Mouse (Mus musculus) lung, embryonic 14.5 days (tissue): ENCODE measurements around the gene Fbxl16. TPM values are rescaled to one million over a fixed set of nuclear protein-coding genes. Genes with fewer than 3 reads are reported as not detected.

Experiments used
- ATAC-seq: fragments of 200-750 bp; cut with Nextera tagmentation; 2 replicates; pipeline ENCODE4 v1.8.0; 2017; ENCODE audit warnings: mild to moderate bottlenecking, moderate TSS enrichment, moderate library complexity; ENCODE audit not compliant: insufficient read depth
- DNase-seq: peaks from one replicate; pipeline ENCODE4 v3.0.0-alpha.2; 2015
- H3K27ac ChIP-seq: fragments of 300-500 bp; sonication (generic); 2 replicates; pipeline ENCODE4 v1.5.1; 2014; ENCODE audit warnings: low read depth, mild to moderate bottlenecking, moderate library complexity
- H3K27me3 ChIP-seq: fragments of 300-500 bp; sonication (generic); 2 replicates; pipeline ENCODE4 v1.6.1; 2014; ENCODE audit warnings: low read length, control low read depth; ENCODE audit not compliant: insufficient read depth
- H3K36me3 ChIP-seq: fragments of 300-500 bp; sonication (generic); 2 replicates; pipeline ENCODE4 v1.6.1; 2014; ENCODE audit warnings: control low read depth; ENCODE audit not compliant: insufficient read depth
- H3K4me1 ChIP-seq: fragments of 300-500 bp; sonication (generic); 2 replicates; pipeline ENCODE4 v1.6.1; 2014; ENCODE audit warnings: antibody characterized with exemption, control low read depth; ENCODE audit not compliant: insufficient read depth
- H3K4me2 ChIP-seq: fragments of 300-500 bp; sonication (generic); 2 replicates; pipeline ENCODE4 v1.6.1; 2014; ENCODE audit warnings: mild to moderate bottlenecking
- H3K4me3 ChIP-seq: fragments of 300-500 bp; sonication (generic); 2 replicates; pipeline ENCODE4 v1.5.1; 2014; ENCODE audit warnings: low read depth, low read length
- H3K9ac ChIP-seq: fragments of 300-500 bp; sonication (generic); 2 replicates; pipeline ENCODE4 v1.6.1; 2014
- H3K9me3 ChIP-seq: fragments of 300-500 bp; sonication (generic); 2 replicates; pipeline ENCODE4 v1.6.1; 2016; ENCODE audit warnings: low read depth, low read length, control low read depth
- CTCF ChIP-seq: IDR thresholded peaks from 2 replicates; pipeline ENCODE4 v1.5.1; 2016; ENCODE audit warnings: antibody characterized with exemption, low read depth
- WGBS: fragments of 180-500 bp; shearing (Covaris S2); extraction: QIAGEN DNeasy Blood & Tissue Kit; methylation state at CpG from one replicate; pipeline ENCODE4 v1.1.7; 2014; 5-methylcytosine and 5-hydroxymethylcytosine counted together
- polyA plus RNA-seq: library from polyadenylated mRNA; unstranded; fragments of >200 nt; fragmentation: Nextera tagmentation; extraction: Ambion mirVana; gene quantifications from 2 replicates; pipeline ENCODE4 v1.2.1, GENCODE M21; 2014

The Fbxl16 gene
- polyA plus RNA-seq, 1 experiment from 2014 or later: 1.3 TPM

DNA sequence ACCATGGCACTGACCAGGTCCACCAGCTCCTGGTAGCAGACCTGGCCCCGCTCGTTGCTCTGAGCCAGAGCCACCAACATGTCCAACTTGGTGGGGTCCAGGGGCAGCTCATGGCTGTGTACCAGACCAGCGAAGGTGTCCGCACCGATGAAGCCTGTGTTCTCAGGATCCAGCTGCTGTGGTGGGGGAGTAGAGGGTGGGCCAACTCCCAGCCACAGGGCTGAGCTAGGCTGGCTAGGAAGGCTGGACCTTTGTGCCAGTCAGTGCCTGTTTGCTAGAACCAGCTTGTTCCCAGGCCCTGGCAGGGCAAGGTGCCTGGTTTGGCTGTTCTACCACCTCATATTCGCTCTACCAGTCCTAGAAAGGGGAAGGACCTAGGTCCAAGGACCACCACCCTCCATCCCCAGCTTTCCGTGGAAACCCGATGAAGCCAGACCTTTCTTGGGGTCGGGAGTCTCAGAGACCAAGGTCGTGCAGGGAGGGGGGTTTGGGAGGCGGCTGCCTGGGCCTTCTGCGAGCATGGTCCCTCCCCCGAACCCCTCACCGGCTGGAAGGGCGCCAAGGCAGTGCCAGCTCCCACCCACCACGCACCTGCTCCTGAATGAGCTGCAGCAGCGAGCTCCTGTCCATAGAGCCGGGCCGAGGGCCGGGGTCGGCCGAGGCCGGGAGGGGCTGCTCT lies 27.7 kb downstream of the Fbxl16 start:
- Histone ChIP-seq H3K4me3 (peak overlapping the region; percentile 34), H3K9me3 (no peaks in the 10 kb centered on the region), H3K27ac (peak overlapping the region; percentile 30; the same call in 1 of the 2 replicates), H3K4me1 (peaks cover 31% of the 10 kb centered on the region), H3K9ac (peak overlapping the region; percentile 53), H3K27me3 (no peaks in the 10 kb centered on the region), H3K36me3 (peaks cover 55% of the 10 kb centered on the region), H3K4me2 (peak overlapping the region; percentile 74)
- DNase-seq: no peak
- no peak for TF ChIP-seq CTCF
- 19% methylated on average over 23 of the region's 23 CpGs for WGBS
- ATAC-seq: no peak

DNA sequence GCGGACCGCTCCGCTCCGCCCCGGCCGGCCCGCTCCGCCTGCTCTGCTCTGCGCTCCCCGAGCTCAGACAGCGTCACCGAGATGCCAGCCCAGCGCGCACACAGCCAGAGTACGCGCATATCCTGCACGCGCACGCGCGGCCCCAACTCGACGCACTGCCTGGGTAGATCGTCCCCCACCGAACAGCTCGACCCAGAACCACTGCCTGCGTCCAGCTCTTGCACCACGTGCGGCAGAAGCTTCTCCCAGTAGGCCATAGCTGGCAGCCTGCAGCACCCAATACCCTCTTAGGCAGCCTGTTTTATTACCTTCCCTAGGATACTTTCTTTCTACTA lies 28.2 kb downstream of the Fbxl16 start, which contains the start of gene Rhbdl1:
Gene Rhbdl1 (minus strand): TSS at position 220 of the 335 bp plus-strand sequence.
- TF ChIP-seq CTCF: no peak
- Histone ChIP-seq H3K9me3 (no peaks in the 10 kb centered on the region), H3K27ac (peak within 1 kb of the TSS; percentile 30; the same call in 1 of the 2 replicates), H3K4me2 (peak within 1 kb of the TSS; percentile 74), H3K9ac (peak within 1 kb of the TSS; percentile 53), H3K4me3 (peak within 1 kb of the TSS; percentile 34), H3K27me3 (no peaks in the 10 kb centered on the region), H3K36me3 (peaks cover 55% of the 10 kb centered on the region), H3K4me1 (peaks cover 26% of the 10 kb centered on the region)
- ATAC-seq: peak; percentile 13; the same call in 1 of the 2 replicates
- DNase-seq: peak; percentile 83
- 2% methylated on average over 29 of the region's 29 CpGs for WGBS

DNA sequence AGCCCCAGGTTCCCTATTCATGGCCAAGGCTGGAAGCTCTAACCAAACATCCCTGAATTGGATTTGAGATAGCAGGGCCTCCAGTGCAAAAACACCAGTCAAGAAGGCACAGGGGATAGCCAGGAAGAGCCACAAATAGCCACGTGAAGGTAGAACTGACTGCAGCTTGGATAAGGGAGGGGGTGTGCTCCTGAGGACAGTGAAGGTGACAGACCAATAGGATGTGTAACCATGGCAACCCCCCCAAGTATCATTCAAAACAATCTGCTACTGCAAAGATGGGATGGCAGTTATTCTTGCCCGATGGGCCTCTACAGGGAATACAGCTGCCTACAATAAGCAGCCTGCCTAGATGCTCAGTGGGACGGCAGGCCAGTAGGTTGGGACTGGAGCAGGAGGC lies 28.6 kb downstream of the Fbxl16 start:
- H3K36me3 ChIP-seq: peaks cover 59% of the 10 kb centered on the region
- ATAC-seq: no peak

DNA sequence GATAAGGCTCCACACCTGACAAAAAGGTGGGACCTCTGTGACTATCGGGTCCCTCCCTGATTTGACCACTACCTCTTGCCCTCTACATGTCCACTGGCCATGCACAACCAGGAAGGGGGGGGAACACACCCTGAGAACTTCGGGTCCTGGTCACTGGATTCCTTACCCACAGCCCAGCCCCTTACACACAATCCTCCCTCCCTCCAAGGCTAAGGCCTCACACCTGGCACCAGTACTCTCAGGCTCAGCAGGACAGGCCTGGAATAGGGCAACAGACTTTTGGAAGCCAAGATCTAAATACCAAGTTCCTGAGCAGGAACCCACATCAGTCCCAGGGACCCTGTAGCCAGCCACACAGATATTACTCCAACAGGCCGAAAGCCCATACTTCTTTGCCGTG lies 30.0 kb downstream of the Fbxl16 start:
- H3K4me2 ChIP-seq: no peak overlapping the region
- no peak overlapping the region for H3K27ac ChIP-seq
- no peak for ATAC-seq
- no peak for TF ChIP-seq CTCF
- H3K4me3 ChIP-seq: no peak overlapping the region
- H3K4me1 ChIP-seq: peaks cover 31% of the 10 kb centered on the region
- 83% methylated on average over 4 of the region's 4 CpGs for WGBS
- no peak for DNase-seq
- no peaks in the 10 kb centered on the region for H3K9me3 ChIP-seq
- no peaks in the 10 kb centered on the region for H3K27me3 ChIP-seq
- H3K9ac ChIP-seq: no peak overlapping the region
- peaks cover 63% of the 10 kb centered on the region for H3K36me3 ChIP-seq

More for the DNA sequence above, 28.6 kb downstream of the Fbxl16 start:
- peak; percentile 14 for DNase-seq
- no peak for TF ChIP-seq CTCF
- no peaks in the 10 kb centered on the region for H3K9me3 ChIP-seq
- 51% methylated on average over 3 of the region's 3 CpGs for WGBS
- H3K27ac ChIP-seq: no peak overlapping the region
- H3K9ac ChIP-seq: no peak overlapping the region
- no peak overlapping the region for H3K4me3 ChIP-seq
- peaks cover 26% of the 10 kb centered on the region for H3K4me1 ChIP-seq
- H3K4me2 ChIP-seq: peak overlapping the region; percentile 74
- H3K27me3 ChIP-seq: no peaks in the 10 kb centered on the region

- Histone ChIP-seq H3K4me3 (no peak overlapping the region), H3K36me3 (peaks cover 60% of the 10 kb centered on the region), H3K9ac (no peak overlapping the region), H3K27ac (no peak overlapping the region), H3K4me1 (peaks cover 24% of the 10 kb centered on the region), H3K9me3 (no peaks in the 10 kb centered on the region), H3K27me3 (no peaks in the 10 kb centered on the region), H3K4me2 (no peak overlapping the region)
- WGBS: 80% methylated on average over 14 of the region's 14 CpGs
- no peak for TF ChIP-seq CTCF
- ATAC-seq (no peak), DNase-seq (no peak)
These were observed 30.8 kb downstream of the Fbxl16 start for GRCm38 (mm10) chr17:25839455-25840235.

DNA sequence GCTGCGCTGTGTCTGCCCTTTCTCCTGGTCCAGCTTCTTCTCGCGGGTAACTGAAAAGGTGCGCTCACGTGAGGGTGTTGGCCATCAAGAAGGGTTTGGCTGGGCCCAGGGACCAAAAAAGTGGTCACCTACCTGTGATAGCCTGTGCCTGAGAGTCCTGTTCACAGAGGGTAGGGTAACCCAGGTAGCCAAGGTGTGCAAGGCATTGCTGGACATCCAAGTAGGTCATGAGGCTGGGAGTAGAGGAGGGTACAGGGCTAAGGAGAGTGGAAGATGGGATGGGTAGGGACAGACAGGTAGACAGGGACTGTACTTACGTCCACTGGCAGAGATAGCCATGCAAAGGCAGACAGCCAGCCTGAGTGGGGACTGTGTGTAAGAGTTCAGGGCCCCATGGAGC lies 31.6 kb downstream of the Fbxl16 start:
- H3K27ac ChIP-seq: no peak overlapping the region
- DNase-seq: no peak
- no peak for ATAC-seq
- H3K4me1 ChIP-seq: peaks cover 24% of the 10 kb centered on the region
- TF ChIP-seq CTCF: no peak
- H3K36me3 ChIP-seq: peaks cover 52% of the 10 kb centered on the region
- no peaks in the 10 kb centered on the region for H3K27me3 ChIP-seq
- H3K4me3 ChIP-seq: no peak overlapping the region
- no peak overlapping the region for H3K9ac ChIP-seq
- WGBS: 94% methylated on average over 6 of the region's 6 CpGs
- H3K9me3 ChIP-seq: no peaks in the 10 kb centered on the region
- H3K4me2 ChIP-seq: no peak overlapping the region
